Mouse (Mus musculus) myocyte (in vitro differentiated cells): ENCODE data around the gene Anapc13.

Experiments used
- CEBPB ChIP-seq: IDR thresholded peaks from 2 replicates; pipeline ENCODE4 v1.6.1; 2011; ENCODE audit warnings: mild to moderate bottlenecking, moderate library complexity; ENCODE audit not compliant: poor library complexity, insufficient read depth, severe bottlenecking
- E2F4 ChIP-seq: IDR thresholded peaks from one replicate; pipeline ENCODE4 v1.6.1; 2011; ENCODE audit warnings: mild to moderate bottlenecking, control low read depth, moderate library complexity; ENCODE audit not compliant: insufficient read depth
- MAX ChIP-seq: IDR thresholded peaks from one replicate; pipeline ENCODE4 v1.6.1; 2011; ENCODE audit warnings: low read depth, mild to moderate bottlenecking, control low read depth
- MYOD1 ChIP-seq, 3 experiments: IDR thresholded peaks; one replicate each; pipeline ENCODE4 v1.6.1; 2011; ENCODE audit warnings: control low read depth in 2 of 3, low read depth in 2 of 3, mild to moderate bottlenecking in 2 of 3, moderate library complexity in 1 of 3; ENCODE audit not compliant: insufficient read length in 2 of 3, control insufficient read depth in 1 of 3
- POLR2A ChIP-seq: IDR thresholded peaks from one replicate; pipeline ENCODE4 v1.6.1; 2011; ENCODE audit warnings: low read depth, mild to moderate bottlenecking, control low read depth, moderate library complexity; ENCODE audit not compliant: insufficient read length
- TCF12 ChIP-seq: IDR thresholded peaks from one replicate; pipeline ENCODE4 v1.6.1; 2011; ENCODE audit warnings: mild to moderate bottlenecking, control low read depth; ENCODE audit not compliant: poor library complexity, insufficient read depth, severe bottlenecking
- TCF3 ChIP-seq: IDR thresholded peaks from one replicate; pipeline ENCODE4 v1.6.1; 2011; ENCODE audit warnings: low read depth, control low read depth; ENCODE audit not compliant: insufficient read length
- USF1 ChIP-seq: IDR thresholded peaks from one replicate; pipeline ENCODE4 v1.6.1; 2011; ENCODE audit warnings: low read depth, mild to moderate bottlenecking, control low read depth, moderate library complexity

GRCm38 (mm10) chr9:102609221-102609620, 16.9 kb upstream of the Anapc13 start:
- no peak for TF ChIP-seq TCF12
- TF ChIP-seq POLR2A, result no peak
- no peak for TF ChIP-seq USF1
- no peak for TF ChIP-seq MAX
- TF ChIP-seq MYOD1 (IDR thresholded peaks at IDR 0.05; ENCODE audit: control insufficient read depth in 1 of 3, insufficient read length in 2 of 3, low read depth in 2 of 3), result no peak
- no peak for TF ChIP-seq CEBPB
- no peak for TF ChIP-seq E2F4
- no peak for TF ChIP-seq TCF3
